Mouse (Mus musculus) heart, postnatal 36 days (tissue): ENCODE measurements at regions not wholly inside any gene's neighbourhood (a gene's known extent, or its start where the extent isn't known, plus 50 kb on each side); places are given as distances from the start of the nearest gene placed in this dataset.
"Not testable (repeated sequence)": the region's sequence is repeated elsewhere in the genome, so short reads cannot be mapped to it uniquely, and the experiment has no call there.

Experiments used
- DNase-seq, 2 experiments: peaks; one replicate each; pipeline ENCODE4 v3.0.0; 2021 to 2022
- intact Hi-C: fragments of 180-260 bp; cut with DNase I; formaldehyde crosslinking; loops from one replicate; pipeline ENCODE4 v1.15.1; 2025

DNA sequence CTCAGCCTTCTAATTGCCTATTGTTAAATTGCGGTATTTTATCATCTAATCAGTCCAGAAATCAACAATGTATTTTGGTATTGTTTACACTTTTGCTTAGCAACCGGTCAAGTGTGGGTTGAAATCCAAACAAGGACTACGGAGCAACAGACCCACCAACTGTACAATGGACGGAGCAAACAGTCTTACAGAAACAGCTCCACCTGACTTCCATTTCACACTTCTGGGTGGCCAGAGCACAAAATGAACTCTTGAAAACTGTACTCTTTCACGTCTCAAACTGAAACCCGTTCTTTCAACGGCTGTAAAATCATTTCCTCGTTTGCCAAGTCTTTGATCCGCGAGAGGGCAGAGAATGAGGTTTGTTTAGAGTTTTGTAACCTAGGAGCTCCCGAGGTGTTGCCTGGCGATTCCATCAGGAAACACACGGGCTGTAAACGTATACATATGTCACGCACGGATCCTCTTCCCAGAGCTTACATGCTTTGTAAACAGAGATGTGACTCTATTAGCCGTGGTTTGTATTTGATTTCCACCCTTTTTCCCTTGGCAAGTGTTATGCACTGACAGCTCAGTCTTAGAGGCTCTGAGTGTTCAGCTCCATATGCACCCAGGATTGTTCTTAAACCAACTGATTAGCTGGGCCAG, 258.3 kb downstream of the Etnk1 start:
- no peak for DNase-seq
- intact Hi-C loops, result no loop called here

DNA sequence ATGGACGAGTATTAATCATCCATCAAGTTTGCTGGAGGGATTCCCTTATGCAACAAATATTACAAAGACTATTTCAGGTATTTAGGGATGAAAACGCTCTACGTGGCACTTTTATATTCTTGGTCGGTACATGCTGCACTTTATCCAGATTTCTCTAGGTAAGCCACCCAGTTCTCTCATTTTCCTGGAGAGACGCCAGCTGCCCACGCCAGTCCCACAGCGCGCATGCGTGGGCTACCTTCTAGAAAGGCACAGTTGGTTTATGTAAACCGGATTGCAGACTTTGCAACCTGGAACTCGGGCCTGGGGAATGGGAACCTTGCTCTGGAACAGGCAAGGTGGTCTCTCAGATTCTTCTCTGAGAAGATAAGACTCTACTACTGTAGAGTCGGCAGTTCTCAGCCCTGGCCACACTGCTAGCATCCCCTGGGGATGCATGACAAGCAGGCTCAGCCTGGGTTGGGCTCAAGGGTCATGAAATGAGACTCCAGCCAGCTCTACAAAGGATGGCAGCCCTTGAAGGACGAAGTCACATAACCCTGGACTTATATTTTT, 265.0 kb downstream of the Etnk1 start:
- DNase-seq, result no peak
- intact Hi-C loops, result no loop called here

GRCm38 (mm10) chr6:143437367-143438271, 270.6 kb downstream of the Etnk1 start:
- DNase-seq, result no peak
- intact Hi-C loops, result no loop called here

- intact Hi-C loops, result no loop called here
Observed at GRCm38 (mm10) chr6:143438272-143438591, 271.2 kb downstream of the Etnk1 start.

GRCm38 (mm10) chr6:143439484-143439883, 272.5 kb downstream of the Etnk1 start:
- intact Hi-C loops, result no loop called here

More at GRCm38 (mm10) chr6:143438272-143438591, 271.2 kb downstream of the Etnk1 start:
- DNase-seq, result no peak

GRCm38 (mm10) chr6:143440237-143440950, 273.4 kb downstream of the Etnk1 start:
- DNase-seq, result no peak
- intact Hi-C loops, result no loop called here

More at GRCm38 (mm10) chr6:143439484-143439883, 272.5 kb downstream of the Etnk1 start:
- no peak for DNase-seq

DNA sequence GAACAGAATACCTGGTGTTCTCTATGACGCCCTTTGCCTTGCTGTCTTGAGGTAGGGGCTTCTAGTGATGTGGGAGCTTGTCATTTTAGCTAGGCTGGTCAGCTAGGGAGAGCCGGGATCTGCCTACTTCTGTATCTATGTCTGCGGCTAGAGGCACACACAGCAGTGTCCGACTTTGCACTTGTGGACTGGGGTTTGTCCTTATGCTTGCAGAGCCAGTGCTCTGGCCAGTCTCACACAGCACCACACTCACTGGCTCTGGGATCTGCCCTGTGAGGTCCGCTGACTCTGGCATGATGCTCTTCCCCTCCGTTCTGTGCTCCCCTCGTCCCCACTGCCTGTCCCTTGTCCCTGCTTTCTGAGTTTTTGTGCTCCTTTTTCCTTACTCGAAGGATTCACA, 275.3 kb downstream of the Etnk1 start:
- DNase-seq, result no peak
- intact Hi-C loops, result no loop called here

DNA sequence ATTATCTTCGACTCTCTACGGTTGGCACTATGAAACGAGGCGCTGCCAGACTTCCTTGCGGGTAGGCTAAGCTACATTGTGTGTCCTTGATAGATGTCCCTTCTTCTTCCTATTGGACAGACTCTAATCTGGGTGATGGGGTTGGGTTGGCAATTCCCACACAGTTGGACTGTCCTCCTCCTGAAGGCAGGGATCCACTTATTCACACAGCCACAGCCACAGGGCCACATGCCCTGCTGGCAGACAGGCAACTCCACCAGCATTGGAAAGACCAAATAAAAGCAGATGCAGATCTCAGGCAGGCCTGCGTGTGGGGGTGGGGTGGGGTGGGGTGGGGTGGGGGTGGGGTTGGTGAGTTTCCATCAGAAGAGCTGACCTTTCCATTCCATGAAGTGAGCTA, 276.4 kb downstream of the Etnk1 start:
- no peak for DNase-seq
- intact Hi-C loops, result no loop called here

DNA sequence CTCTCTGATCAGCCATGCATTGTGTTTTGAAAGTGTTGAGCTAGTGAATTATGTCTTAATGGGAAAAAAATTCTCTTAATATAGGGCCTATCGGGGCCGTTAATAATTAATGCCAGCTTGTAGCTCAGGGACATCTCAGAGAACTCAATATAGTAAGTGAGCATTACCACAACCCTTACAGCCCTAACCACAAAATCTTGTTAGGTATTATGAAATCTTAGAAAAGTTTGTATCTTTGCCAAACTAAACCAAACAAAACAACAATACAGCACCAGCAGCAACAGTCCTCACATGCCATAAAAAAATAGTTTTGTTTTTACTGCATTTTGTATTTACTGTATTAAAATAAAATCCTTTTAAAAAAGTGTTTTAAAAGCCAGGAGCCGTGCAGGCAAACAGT, 277.8 kb downstream of the Etnk1 start:
- DNase-seq, result no peak

DNA sequence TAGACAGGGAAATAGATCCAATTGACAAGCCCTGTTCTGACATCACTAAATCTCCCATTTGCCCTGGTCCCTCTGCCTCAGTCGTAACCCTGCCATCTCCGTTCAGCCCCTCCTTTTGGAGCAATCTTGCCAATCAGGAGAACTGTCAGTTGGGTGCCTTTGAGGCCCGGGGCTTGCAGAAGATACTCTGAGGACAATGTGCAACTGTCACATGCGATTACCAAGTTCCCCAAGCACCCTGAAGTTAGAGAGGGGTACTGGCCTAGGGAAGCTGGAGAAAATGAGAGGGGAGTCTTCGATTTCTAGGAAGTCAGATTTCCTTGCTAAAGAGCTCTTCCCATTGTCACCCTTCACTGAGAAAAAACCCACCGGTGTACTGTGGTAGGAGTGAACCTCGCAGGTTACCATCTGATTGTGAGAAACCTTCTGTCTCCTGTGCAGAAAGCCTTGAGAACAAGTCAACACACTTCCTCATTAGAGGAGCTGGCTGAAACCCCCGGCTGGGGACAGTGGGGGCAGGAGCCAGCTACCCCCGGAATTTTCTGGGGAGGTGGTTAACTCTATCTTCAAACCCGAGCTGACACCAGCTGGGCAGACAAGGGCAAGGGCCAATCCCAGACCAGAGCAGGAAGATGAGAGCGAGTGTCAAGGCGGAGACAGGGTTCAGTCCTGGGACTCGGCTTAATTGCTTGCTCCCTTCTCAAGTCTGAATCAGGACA, 279.0 kb downstream of the Etnk1 start:
- DNase-seq, result no peak
- intact Hi-C loops, result no loop called here

More for the DNA sequence above, 277.8 kb downstream of the Etnk1 start:
- intact Hi-C loops, result no loop called here

GRCm38 (mm10) chr6:143447060-143447459, 280.0 kb downstream of the Etnk1 start:
- no peak for DNase-seq
- intact Hi-C loops, result no loop called here

GRCm38 (mm10) chr6:143449071-143449470, 282.1 kb downstream of the Etnk1 start:
- DNase-seq, result no peak

GRCm38 (mm10) chr6:143451869-143452268, 284.8 kb downstream of the Etnk1 start:
- DNase-seq, result no peak
- intact Hi-C loops, result no loop called here

More at GRCm38 (mm10) chr6:143449071-143449470, 282.1 kb downstream of the Etnk1 start:
- intact Hi-C loops, result no loop called here

- DNase-seq, result no peak
- intact Hi-C loops, result no loop called here
Observed at GRCm38 (mm10) chr6:143454695-143455218, 287.7 kb downstream of the Etnk1 start.

GRCm38 (mm10) chr6:143464907-143465537, 298.0 kb downstream of the Etnk1 start:
- no peak for DNase-seq
- intact Hi-C loops, result loop anchor here (5.0 kb wide), 1 partner anchor 243 kb away; no protein-coding TSS in a partner anchor

GRCm38 (mm10) chr6:143472676-143473075, 305.7 kb downstream of the Etnk1 start:
- intact Hi-C loops, DNase-seq: not testable (repeated sequence)

- intact Hi-C loops, result no loop called here
- no peak for DNase-seq
Observed at GRCm38 (mm10) chr6:143474396-143474795, 307.4 kb downstream of the Etnk1 start.

DNA sequence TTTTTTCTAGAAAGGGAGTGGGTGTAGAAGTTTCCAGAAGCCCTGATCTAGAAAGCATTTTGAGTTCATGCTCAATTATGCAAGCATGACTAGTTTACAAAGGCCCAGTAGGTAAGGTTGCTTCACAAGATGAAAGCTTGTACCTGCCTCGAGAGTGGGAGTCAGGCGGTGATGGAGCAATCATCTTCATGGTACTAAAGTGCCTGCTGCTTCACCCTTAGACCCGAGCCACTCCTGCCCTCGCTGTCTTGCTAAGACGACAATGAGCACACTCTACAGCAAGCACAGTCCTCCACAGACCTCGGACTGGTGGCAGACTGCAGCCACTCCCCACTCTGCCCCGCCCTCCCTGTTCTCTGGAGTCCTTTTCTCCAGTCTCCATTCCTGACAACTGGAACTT, 308.3 kb downstream of the Etnk1 start:
- intact Hi-C loops, result no loop called here
- no peak for DNase-seq

- intact Hi-C loops, result no loop called here
- no peak for DNase-seq
Observed at GRCm38 (mm10) chr6:143477396-143477795, 310.4 kb downstream of the Etnk1 start.

DNA sequence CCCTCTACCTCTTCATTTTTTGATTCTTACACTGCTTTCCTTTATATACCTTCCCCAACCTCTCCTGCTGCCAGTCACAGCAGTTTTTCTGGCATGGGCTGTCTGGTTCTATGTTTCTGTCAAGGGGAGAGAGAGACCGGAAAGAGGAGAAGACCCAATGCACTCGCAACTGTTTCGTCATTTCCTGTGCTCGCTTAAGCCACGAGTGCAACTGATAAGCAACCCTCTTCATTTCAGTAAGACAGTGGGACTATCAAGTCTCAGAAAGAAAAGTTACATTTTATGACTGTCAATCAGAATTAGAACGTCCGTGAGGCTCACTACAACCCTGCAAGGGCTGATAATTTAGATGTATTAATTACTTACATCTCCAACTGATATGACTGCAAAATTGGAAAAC, 312.2 kb downstream of the Etnk1 start:
- intact Hi-C loops, result no loop called here
- no peak for DNase-seq
